Mouse (Mus musculus): Measurements from ENCODE around the gene Myo10. TPM values are rescaled to one million over a fixed set of nuclear protein-coding genes. Genes with fewer than 3 reads are reported as not detected.

The Myo10 gene
- polyA plus RNA-seq, 1 experiment from 2014 or later: 35.0 TPM

- 43% methylated on average over 16 of the region's 16 CpGs for WGBS
- Histone ChIP-seq H3K36me3 (no peaks in the 10 kb centered on the region), H3K9ac (no peak overlapping the region), H3K27ac (no peak overlapping the region), H3K4me3 (no peak overlapping the region), H3K4me1 (peaks cover 21% of the 10 kb centered on the region), H3K27me3 (replicated peaks) (no peaks in the 10 kb centered on the region), H3K9me3 (no peaks in the 10 kb centered on the region), H3K4me2 (replicated peaks) (no peak overlapping the region)
- ATAC-seq (ENCODE audit: low FRiP score, low read depth): no peak
Observed at GRCm38 (mm10) chr15:25669283-25670247, 47.2 kb downstream of the Myo10 start.

- no peaks in the 10 kb centered on the region for H3K27me3 ChIP-seq (replicated peaks)
- no peak overlapping the region for H3K27ac ChIP-seq
- ATAC-seq (ENCODE audit: low FRiP score, low read depth): peak; percentile 8; the same call in 1 of the 2 replicates
- H3K9ac ChIP-seq: no peak overlapping the region
- no peaks in the 10 kb centered on the region for H3K9me3 ChIP-seq
- H3K4me3 ChIP-seq: no peak overlapping the region
- 46% methylated on average over 6 of the region's 6 CpGs for WGBS
- H3K4me2 ChIP-seq (replicated peaks): no peak overlapping the region
- H3K36me3 ChIP-seq: no peaks in the 10 kb centered on the region
- H3K4me1 ChIP-seq: peaks cover 35% of the 10 kb centered on the region
Observed at GRCm38 (mm10) chr15:25673231-25673980, 51.1 kb downstream of the Myo10 start.

- Histone ChIP-seq H3K36me3 (no peaks in the 10 kb centered on the region), H3K9ac (no peak overlapping the region), H3K9me3 (no peaks in the 10 kb centered on the region), H3K4me3 (no peak overlapping the region), H3K27ac (no peak overlapping the region), H3K27me3 (replicated peaks) (no peaks in the 10 kb centered on the region), H3K4me2 (replicated peaks) (no peak overlapping the region), H3K4me1 (peaks cover 39% of the 10 kb centered on the region)
- 0 out of 2 replicates have a peak, but pooled peaks have one; percentile 23 for ATAC-seq (ENCODE audit: low FRiP score, low read depth)
- 59% methylated on average over 17 of the region's 17 CpGs for WGBS
Observed at GRCm38 (mm10) chr15:25674099-25674931, 52.0 kb downstream of the Myo10 start.

GRCm38 (mm10) chr15:25674932-25675250 lies 52.6 kb downstream of the Myo10 start:
- H3K9me3 ChIP-seq: no peaks in the 10 kb centered on the region
- no peaks in the 10 kb centered on the region for H3K27me3 ChIP-seq (replicated peaks)
- no peak overlapping the region for H3K27ac ChIP-seq
- H3K9ac ChIP-seq: no peak overlapping the region
- H3K4me1 ChIP-seq: peaks cover 34% of the 10 kb centered on the region
- no peaks in the 10 kb centered on the region for H3K36me3 ChIP-seq
- ATAC-seq (ENCODE audit: low FRiP score, low read depth): no peak
- no peak overlapping the region for H3K4me3 ChIP-seq
- 89% methylated on average over 4 of the region's 4 CpGs for WGBS
- H3K4me2 ChIP-seq (replicated peaks): no peak overlapping the region

GRCm38 (mm10) chr15:25675359-25675758 lies 53.0 kb downstream of the Myo10 start:
- Histone ChIP-seq H3K4me2 (replicated peaks) (no peak overlapping the region), H3K27me3 (replicated peaks) (no peaks in the 10 kb centered on the region), H3K4me3 (no peak overlapping the region), H3K9ac (no peak overlapping the region), H3K4me1 (peaks cover 35% of the 10 kb centered on the region), H3K27ac (no peak overlapping the region), H3K9me3 (no peaks in the 10 kb centered on the region), H3K36me3 (no peaks in the 10 kb centered on the region)
- ATAC-seq (ENCODE audit: low FRiP score, low read depth): no peak
- WGBS: 88% methylated on average over 11 of the region's 11 CpGs

DNA sequence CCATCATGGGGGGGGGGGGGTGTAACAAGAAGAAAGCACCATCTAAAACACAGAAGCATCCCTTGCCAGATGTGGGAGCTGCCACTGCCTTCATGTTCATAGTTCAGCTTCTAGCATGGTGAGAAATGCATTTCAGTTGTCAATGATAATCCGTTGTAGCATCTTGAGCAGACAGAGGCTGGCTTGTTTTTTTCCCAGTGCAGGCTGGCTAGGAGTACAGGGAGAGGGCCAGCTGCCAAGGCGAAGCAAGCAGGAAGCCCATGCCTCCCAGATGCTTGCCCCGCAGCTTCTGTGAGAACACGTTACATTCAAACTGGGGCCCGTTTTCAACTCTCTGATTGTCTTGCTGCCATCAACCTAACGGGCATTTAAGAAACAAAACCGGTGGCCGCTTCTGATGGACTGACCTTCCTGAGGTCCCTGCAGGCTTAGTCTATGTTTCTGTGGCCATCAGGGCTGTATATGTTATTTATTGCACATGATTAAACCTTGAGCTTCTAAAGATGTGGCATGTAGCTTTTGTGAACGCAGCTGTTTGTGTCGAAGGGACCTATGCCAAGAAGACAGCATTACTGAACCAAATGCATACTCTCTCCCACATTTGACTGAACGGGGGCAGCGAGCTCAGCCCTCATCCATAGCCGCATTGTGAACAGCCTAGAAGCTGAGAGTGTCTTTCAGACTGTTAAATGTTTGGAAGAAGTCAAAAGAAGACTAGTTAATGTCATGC lies 53.9 kb downstream of the Myo10 start:
- 63% methylated on average over 13 of the region's 13 CpGs for WGBS
- no peaks in the 10 kb centered on the region for H3K9me3 ChIP-seq
- no peaks in the 10 kb centered on the region for H3K36me3 ChIP-seq
- no peak overlapping the region for H3K27ac ChIP-seq
- H3K4me2 ChIP-seq (replicated peaks): no peak overlapping the region
- H3K27me3 ChIP-seq (replicated peaks): no peaks in the 10 kb centered on the region
- no peak overlapping the region for H3K4me3 ChIP-seq
- H3K4me1 ChIP-seq: peaks cover 39% of the 10 kb centered on the region
- no peak for ATAC-seq (ENCODE audit: low FRiP score, low read depth)
- H3K9ac ChIP-seq: no peak overlapping the region

- Histone ChIP-seq H3K4me3 (no peak overlapping the region), H3K9me3 (no peaks in the 10 kb centered on the region), H3K27ac (no peak overlapping the region), H3K36me3 (no peaks in the 10 kb centered on the region), H3K4me2 (replicated peaks) (no peak overlapping the region), H3K4me1 (peaks cover 28% of the 10 kb centered on the region), H3K27me3 (replicated peaks) (no peaks in the 10 kb centered on the region), H3K9ac (no peak overlapping the region)
- ATAC-seq (ENCODE audit: low FRiP score, low read depth): no peak
- WGBS: 54% methylated on average over 3 of the region's 3 CpGs
Observed at GRCm38 (mm10) chr15:25679081-25679480, 56.8 kb downstream of the Myo10 start.

GRCm38 (mm10) chr15:25679616-25680015 lies 57.3 kb downstream of the Myo10 start:
- Histone ChIP-seq H3K36me3 (no peaks in the 10 kb centered on the region), H3K9ac (no peak overlapping the region), H3K4me1 (peaks cover 28% of the 10 kb centered on the region), H3K4me3 (no peak overlapping the region), H3K27ac (no peak overlapping the region), H3K27me3 (replicated peaks) (no peaks in the 10 kb centered on the region), H3K9me3 (no peaks in the 10 kb centered on the region), H3K4me2 (replicated peaks) (no peak overlapping the region)
- 87% methylated on average over 4 of the region's 4 CpGs for WGBS
- no peak for ATAC-seq (ENCODE audit: low FRiP score, low read depth)

DNA sequence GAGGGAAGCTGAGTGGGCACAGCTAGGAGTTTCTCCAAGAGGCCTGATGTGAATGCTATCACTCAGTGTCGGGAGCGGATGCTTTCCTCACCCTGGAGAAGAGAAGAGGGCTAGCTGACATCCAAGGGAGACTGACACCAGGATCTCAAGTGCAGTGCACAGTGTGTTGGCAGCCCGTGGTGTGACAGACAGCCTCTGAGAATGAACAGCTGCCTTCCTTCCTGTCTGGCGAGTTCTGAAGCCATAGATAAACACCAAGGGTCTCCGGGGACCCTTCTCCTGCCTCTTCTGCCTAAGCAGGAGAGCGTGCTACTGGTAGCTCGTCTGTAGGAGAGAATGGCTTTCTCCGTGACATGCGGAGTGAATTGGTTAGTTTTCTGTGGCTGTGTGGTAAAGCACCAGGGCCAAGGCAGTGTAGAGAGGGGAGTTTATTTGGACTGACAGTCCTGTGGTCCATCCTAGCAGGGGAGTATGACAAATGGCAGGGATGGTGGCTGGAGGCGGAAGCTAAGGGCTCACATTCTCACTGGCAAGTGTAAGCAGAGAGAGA lies 58.0 kb downstream of the Myo10 start:
- ATAC-seq (ENCODE audit: low FRiP score, low read depth): peak; percentile 52; the same call in 1 of the 2 replicates
- Histone ChIP-seq H3K27ac (no peak overlapping the region), H3K4me1 (peaks cover 28% of the 10 kb centered on the region), H3K36me3 (no peaks in the 10 kb centered on the region), H3K4me3 (no peak overlapping the region), H3K4me2 (replicated peaks) (no peak overlapping the region), H3K9ac (no peak overlapping the region), H3K27me3 (replicated peaks) (no peaks in the 10 kb centered on the region), H3K9me3 (no peaks in the 10 kb centered on the region)
- WGBS: 52% methylated on average over 10 of the region's 10 CpGs

GRCm38 (mm10) chr15:25682953-25683507 lies 60.7 kb downstream of the Myo10 start:
- Histone ChIP-seq H3K36me3 (no peaks in the 10 kb centered on the region), H3K27ac (no peak overlapping the region), H3K9me3 (no peaks in the 10 kb centered on the region), H3K4me2 (replicated peaks) (no peak overlapping the region), H3K4me1 (peaks cover 18% of the 10 kb centered on the region), H3K9ac (no peak overlapping the region), H3K4me3 (no peak overlapping the region), H3K27me3 (replicated peaks) (no peaks in the 10 kb centered on the region)
- WGBS: 53% methylated on average over 13 of the region's 13 CpGs
- no peak for ATAC-seq (ENCODE audit: low FRiP score, low read depth)

DNA sequence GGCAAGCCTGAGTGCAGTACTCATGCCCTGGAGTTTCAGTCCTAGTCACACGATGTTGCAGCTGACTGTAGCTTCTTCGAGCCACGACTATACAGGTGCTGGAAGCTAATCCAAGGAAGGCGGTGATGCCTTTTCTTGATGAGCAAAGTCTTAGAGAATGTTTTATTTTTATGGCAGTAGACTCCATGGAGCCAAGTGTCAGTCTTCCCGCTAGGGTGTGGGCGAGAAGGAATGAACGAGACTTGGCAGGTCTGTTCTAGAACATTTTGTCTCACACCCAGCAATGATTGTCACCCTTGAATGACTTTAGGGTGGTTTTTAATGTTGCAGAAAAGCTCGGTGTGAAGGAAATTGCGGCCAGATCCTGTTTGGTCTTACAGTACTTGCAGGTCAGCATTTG lies 62.9 kb downstream of the Myo10 start:
- Histone ChIP-seq H3K36me3 (no peaks in the 10 kb centered on the region), H3K4me3 (no peak overlapping the region), H3K4me2 (replicated peaks) (no peak overlapping the region), H3K9ac (no peak overlapping the region), H3K27me3 (replicated peaks) (no peaks in the 10 kb centered on the region), H3K9me3 (no peaks in the 10 kb centered on the region), H3K4me1 (peaks cover 10% of the 10 kb centered on the region), H3K27ac (no peak overlapping the region)
- ATAC-seq (ENCODE audit: low FRiP score, low read depth): no peak
- 82% methylated on average over 9 of the region's 9 CpGs for WGBS
